Mouse (Mus musculus) cerebellum, postnatal 14 days (tissue): ENCODE measurements at regions not wholly inside any gene's neighbourhood (a gene's known extent, or its start where the extent isn't known, plus 50 kb on each side); places are given as distances from the start of the nearest gene placed in this dataset.

ENCODE experiments used
- DNase-seq, 2 experiments: peaks; one replicate each; pipeline ENCODE4 v3.0.0; 2021; ENCODE audit warnings: mixed read lengths in 2 of 2

GRCm38 (mm10) chr8:4411126-4411525 is 81.7 kb upstream of the Cers4 start:
- peak in 1 of 2 experiments; percentile 6 for DNase-seq

- no peak for DNase-seq
Observed at GRCm38 (mm10) chr8:4411836-4412235, 81.0 kb upstream of the Cers4 start.

- peak; percentile 55 to 60 for DNase-seq
Observed at GRCm38 (mm10) chr8:4413206-4413605, 79.6 kb upstream of the Cers4 start.

- no peak for DNase-seq
Observed at GRCm38 (mm10) chr8:4413764-4414163, 79.1 kb upstream of the Cers4 start.

- DNase-seq = no peak
Observed at GRCm38 (mm10) chr8:4417141-4417540, 75.7 kb upstream of the Cers4 start.

GRCm38 (mm10) chr8:4433161-4433560 is 59.7 kb upstream of the Cers4 start:
- DNase-seq = no peak

- no peak for DNase-seq
Observed at GRCm38 (mm10) chr8:4436546-4436945, 56.3 kb upstream of the Cers4 start.
